Mouse (Mus musculus): ENCODE measurements around the gene Fam19a3.

DNA sequence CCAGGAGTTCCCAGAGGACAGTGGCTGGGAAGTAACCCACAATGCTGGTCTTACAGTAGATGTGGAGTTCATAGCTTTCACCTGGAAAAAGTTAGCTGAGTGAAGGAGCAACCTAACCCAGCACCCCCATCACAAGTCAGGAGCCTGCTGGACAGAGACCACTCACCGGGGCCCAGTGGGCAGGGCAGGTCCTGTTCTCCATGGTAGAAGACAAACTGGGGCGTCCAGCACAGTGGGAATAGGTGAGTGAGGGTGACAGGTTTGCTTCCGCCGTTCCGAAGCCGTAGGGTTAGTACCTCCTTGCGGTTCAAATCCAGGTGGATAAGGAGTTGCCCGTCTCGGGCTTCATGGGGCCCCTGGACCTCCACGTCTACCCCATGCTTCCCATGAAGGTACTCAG, 22.7 kb upstream of the Fam19a3 start:
- TF ChIP-seq CTCF (IDR thresholded peaks at IDR 0.05; ENCODE audit: extremely low read depth, insufficient read length, insufficient replicate concordance, low read depth, low read length) (no peak), POLR2A (IDR thresholded peaks at IDR 0.05; ENCODE audit: low read depth, low read length) (no peak)
